Mouse (Mus musculus): ENCODE measurements around the gene Rnase4. TPM values are rescaled to one million over a fixed set of nuclear protein-coding genes. Genes with fewer than 3 reads are reported as not detected.
A peak's percentile ranks its signal among the peaks of the same experiment; 100 is the strongest.
"Not testable (repeated sequence)": the region's sequence is repeated elsewhere in the genome, so short reads cannot be mapped to it uniquely, and the experiment has no call there.

Rnase4 gene
- polyA plus RNA-seq, 1 experiment from 2014 or later, result 10.0 TPM

- peak; percentile 57 for ATAC-seq (replicated peaks)
- no peaks in the 10 kb centered on the region for H3K9me3 ChIP-seq
- under 1% methylated on average over 27 of the region's 27 CpGs for WGBS
- peaks cover 19% of the 10 kb centered on the region for H3K4me1 ChIP-seq
- H3K27me3 ChIP-seq, result no peaks in the 10 kb centered on the region
- peak overlapping the region; percentile 72 for H3K4me3 ChIP-seq
- H3K27ac ChIP-seq (replicated peaks), result peak overlapping the region; percentile 77
- H3K9ac ChIP-seq (replicated peaks), result peak overlapping the region; percentile 52
- H3K36me3 ChIP-seq, result no peaks in the 10 kb centered on the region
- H3K4me2 ChIP-seq (replicated peaks), result peak overlapping the region; percentile 79
These were observed 648 bp upstream of the Rnase4 start for GRCm38 (mm10) chr14:51090077-51090781.

GRCm38 (mm10) chr14:51092073-51092620 is 1.3 kb downstream of the Rnase4 start:
- H3K9me3 ChIP-seq, result no peaks in the 10 kb centered on the region
- H3K4me2 ChIP-seq (replicated peaks), result peak overlapping the region; percentile 79
- peak overlapping the region; percentile 72; the same call in 1 of the 2 replicates for H3K4me3 ChIP-seq
- no peaks in the 10 kb centered on the region for H3K36me3 ChIP-seq
- H3K4me1 ChIP-seq, result peaks cover 19% of the 10 kb centered on the region
- no peak for ATAC-seq (replicated peaks)
- WGBS, result 51% methylated on average over 8 of the region's 8 CpGs
- no peak overlapping the region for H3K9ac ChIP-seq (replicated peaks)
- H3K27me3 ChIP-seq, result no peaks in the 10 kb centered on the region
- H3K27ac ChIP-seq (replicated peaks), result no peak overlapping the region

GRCm38 (mm10) chr14:51093496-51093895 is 2.6 kb downstream of the Rnase4 start:
- H3K36me3 ChIP-seq, result no peaks in the 10 kb centered on the region
- no peak overlapping the region for H3K27ac ChIP-seq (replicated peaks)
- no peaks in the 10 kb centered on the region for H3K27me3 ChIP-seq
- peaks cover 14% of the 10 kb centered on the region; the same call in 1 of the 2 replicates for H3K4me1 ChIP-seq
- H3K9me3 ChIP-seq, result no peaks in the 10 kb centered on the region
- H3K9ac ChIP-seq (replicated peaks), result no peak overlapping the region
- H3K4me2 ChIP-seq (replicated peaks), result no peak overlapping the region
- WGBS, result 31% methylated on average over 3 of the region's 3 CpGs
- no peak overlapping the region for H3K4me3 ChIP-seq
- no peak for ATAC-seq (replicated peaks)

- no peak for ATAC-seq (replicated peaks)
- H3K4me3 ChIP-seq, result no peak overlapping the region
These were observed 3.4 kb downstream of the Rnase4 start for GRCm38 (mm10) chr14:51094096-51094875.

GRCm38 (mm10) chr14:51094921-51095320 is 4.0 kb downstream of the Rnase4 start:
- H3K36me3 ChIP-seq, result no peaks in the 10 kb centered on the region
- H3K9me3 ChIP-seq, result no peaks in the 10 kb centered on the region
- ATAC-seq (replicated peaks), result no peak
- H3K4me1 ChIP-seq, result peaks cover 9% of the 10 kb centered on the region; the same call in 1 of the 2 replicates
- H3K27ac ChIP-seq (replicated peaks), result no peak overlapping the region
- H3K4me3 ChIP-seq, result no peak overlapping the region
- WGBS, result 73% methylated on average over 9 of the region's 9 CpGs
- H3K27me3 ChIP-seq, result no peaks in the 10 kb centered on the region
- H3K9ac ChIP-seq (replicated peaks), result no peak overlapping the region
- no peak overlapping the region for H3K4me2 ChIP-seq (replicated peaks)

More at GRCm38 (mm10) chr14:51094096-51094875, 3.4 kb downstream of the Rnase4 start:
- H3K4me1 ChIP-seq, result peaks cover 9% of the 10 kb centered on the region; the same call in 1 of the 2 replicates
- H3K4me2 ChIP-seq (replicated peaks), result no peak overlapping the region
- no peaks in the 10 kb centered on the region for H3K27me3 ChIP-seq
- H3K27ac ChIP-seq (replicated peaks), result no peak overlapping the region
- H3K9ac ChIP-seq (replicated peaks), result no peak overlapping the region
- 68% methylated on average over 5 of the region's 5 CpGs for WGBS
- no peaks in the 10 kb centered on the region for H3K9me3 ChIP-seq
- no peaks in the 10 kb centered on the region for H3K36me3 ChIP-seq

- no peak overlapping the region for H3K27ac ChIP-seq (replicated peaks)
- H3K4me1 ChIP-seq, result peaks cover 8% of the 10 kb centered on the region; the same call in 1 of the 2 replicates
- no peak overlapping the region for H3K4me2 ChIP-seq (replicated peaks)
- no peaks in the 10 kb centered on the region for H3K36me3 ChIP-seq
- ATAC-seq (replicated peaks), result no peak
- no peak overlapping the region for H3K9ac ChIP-seq (replicated peaks)
- no peaks in the 10 kb centered on the region for H3K27me3 ChIP-seq
- H3K4me3 ChIP-seq, result no peak overlapping the region
- WGBS, result 72% methylated on average over 9 of the region's 9 CpGs
- H3K9me3 ChIP-seq, result no peaks in the 10 kb centered on the region
These were observed 5.1 kb downstream of the Rnase4 start for GRCm38 (mm10) chr14:51095736-51096524.

- peak; percentile 55 for ATAC-seq (replicated peaks)
- WGBS, result 24% methylated on average over 1 of the region's 1 CpGs
- not testable (repeated sequence) for H3K4me1 ChIP-seq; H3K4me3 ChIP-seq; H3K27ac ChIP-seq (replicated peaks); H3K27me3 ChIP-seq; H3K36me3 ChIP-seq; H3K9me3 ChIP-seq; H3K9ac ChIP-seq (replicated peaks); H3K4me2 ChIP-seq (replicated peaks)
These were observed 7.4 kb downstream of the Rnase4 start for GRCm38 (mm10) chr14:51098300-51098699.

GRCm38 (mm10) chr14:51098921-51099320 is 8.0 kb downstream of the Rnase4 start:
- H3K4me1 ChIP-seq, result no peaks in the 10 kb centered on the region
- WGBS, result 95% methylated on average over 11 of the region's 11 CpGs
- no peak for ATAC-seq (replicated peaks)
- H3K27ac ChIP-seq (replicated peaks), result no peak overlapping the region
- H3K4me2 ChIP-seq (replicated peaks), result no peak overlapping the region
- H3K36me3 ChIP-seq, result no peaks in the 10 kb centered on the region
- H3K4me3 ChIP-seq, result no peak overlapping the region
- H3K9me3 ChIP-seq, result no peaks in the 10 kb centered on the region
- no peaks in the 10 kb centered on the region for H3K27me3 ChIP-seq
- H3K9ac ChIP-seq (replicated peaks), result no peak overlapping the region

GRCm38 (mm10) chr14:51101284-51101683 is 10.4 kb downstream of the Rnase4 start:
- H3K9ac ChIP-seq (replicated peaks), result no peak overlapping the region
- no peaks in the 10 kb centered on the region for H3K4me1 ChIP-seq
- no peak overlapping the region for H3K4me3 ChIP-seq
- H3K4me2 ChIP-seq (replicated peaks), result no peak overlapping the region
- no peak overlapping the region for H3K27ac ChIP-seq (replicated peaks)
- no peak for ATAC-seq (replicated peaks)
- no peaks in the 10 kb centered on the region for H3K9me3 ChIP-seq
- H3K36me3 ChIP-seq, result no peaks in the 10 kb centered on the region
- 76% methylated on average over 9 of the region's 9 CpGs for WGBS
- H3K27me3 ChIP-seq, result no peaks in the 10 kb centered on the region

GRCm38 (mm10) chr14:51103217-51103616 is 12.3 kb downstream of the Rnase4 start:
- Histone ChIP-seq H3K9ac (replicated peaks) (no peak overlapping the region), H3K27me3 (no peaks in the 10 kb centered on the region), H3K4me3 (no peak overlapping the region), H3K9me3 (no peaks in the 10 kb centered on the region), H3K36me3 (no peaks in the 10 kb centered on the region), H3K4me2 (replicated peaks) (no peak overlapping the region), H3K27ac (replicated peaks) (no peak overlapping the region), H3K4me1 (no peaks in the 10 kb centered on the region)
- peak; percentile 60 for ATAC-seq (replicated peaks)
- 41% methylated on average over 3 of the region's 3 CpGs for WGBS

- H3K27me3 ChIP-seq, result no peaks in the 10 kb centered on the region
- WGBS, result 88% methylated on average over 2 of the region's 2 CpGs
- H3K27ac ChIP-seq (replicated peaks), result no peak overlapping the region
- H3K36me3 ChIP-seq, result no peaks in the 10 kb centered on the region
- no peaks in the 10 kb centered on the region for H3K9me3 ChIP-seq
- H3K4me3 ChIP-seq, result no peak overlapping the region
- no peaks in the 10 kb centered on the region for H3K4me1 ChIP-seq
- no peak overlapping the region for H3K9ac ChIP-seq (replicated peaks)
- no peak for ATAC-seq (replicated peaks)
- H3K4me2 ChIP-seq (replicated peaks), result no peak overlapping the region
These were observed 13.5 kb downstream of the Rnase4 start for GRCm38 (mm10) chr14:51104366-51104765.

Measured in forebrain, embryonic 15.5 days (tissue).